Mouse (Mus musculus) CH12.LX (cell line): Measurements from ENCODE around the gene Syn1. TPM values are rescaled to one million over a fixed set of nuclear protein-coding genes. Genes with fewer than 3 reads are reported as not detected.
A peak's percentile ranks its signal among the peaks of the same experiment; 100 is the strongest.

ENCODE experiments used
- DNase-seq: peaks from one replicate; pipeline ENCODE4 v3.0.0-alpha.2; 2013; ENCODE audit errors: extremely low read depth
- H3K27ac ChIP-seq: 2 replicates; pipeline ENCODE4 v1.5.1; 2012; ENCODE audit warnings: low read depth, mild to moderate bottlenecking, control low read depth, moderate library complexity; ENCODE audit not compliant: insufficient read depth
- H3K27me3 ChIP-seq: replicated peaks from 2 replicates; pipeline ENCODE3; 2012; ENCODE audit warnings: inconsistent platforms
- H3K36me3 ChIP-seq, 2 experiments: replicated peaks in 1 of 2; 2 replicates each; pipeline versions ENCODE3 to v1.6.1; 2012; ENCODE audit warnings: inconsistent platforms in 1 of 2, low read length in 1 of 2, mild to moderate bottlenecking in 1 of 2, mixed read lengths in 1 of 2, moderate library complexity in 1 of 2; ENCODE audit not compliant: control insufficient read depth in 1 of 2, insufficient read depth in 1 of 2
- H3K4me1 ChIP-seq, 2 experiments: 2 replicates each; pipeline ENCODE4 v1.6.1; 2012; ENCODE audit warnings: inconsistent platforms in 1 of 2, moderate library complexity in 1 of 2; ENCODE audit not compliant: insufficient read depth in 2 of 2, control insufficient read depth in 1 of 2
- H3K4me2 ChIP-seq: 2 replicates; pipeline ENCODE4 v1.6.1; 2012; ENCODE audit warnings: low read depth, mild to moderate bottlenecking, control low read depth; ENCODE audit not compliant: poor library complexity, insufficient read depth, severe bottlenecking
- H3K4me3 ChIP-seq, 3 experiments: fragments of 150-350 bp in 1 of 3; sonication (generic) in 1 of 3; replicated peaks in 1 of 3; 2 replicates each; pipeline versions ENCODE3 to v1.5.1; 2011 to 2012; ENCODE audit warnings: low read depth in 2 of 3, low read length in 2 of 3, mild to moderate bottlenecking in 2 of 3, moderate library complexity in 2 of 3, control low read depth in 1 of 3, improper control_type of control experiment in 1 of 3, inconsistent platforms in 1 of 3, mixed read lengths in 1 of 3; ENCODE audit not compliant: poor library complexity in 1 of 3
- H3K79me2 ChIP-seq: replicated peaks from 2 replicates; pipeline ENCODE4 v1.6.1; 2012; ENCODE audit warnings: mild to moderate bottlenecking, moderate library complexity; ENCODE audit not compliant: control insufficient read depth, poor library complexity, insufficient read depth, severe bottlenecking; ENCODE audit errors: extremely low read depth
- H3K9ac ChIP-seq: 2 replicates; pipeline ENCODE4 v1.6.1; 2012; ENCODE audit warnings: low read depth, mild to moderate bottlenecking, control low read depth, moderate library complexity; ENCODE audit not compliant: insufficient read depth
- H3K9me3 ChIP-seq: replicated peaks from 2 replicates; pipeline ENCODE3; 2012; ENCODE audit warnings: low read length, inconsistent platforms, mixed read lengths
- BHLHE40 ChIP-seq: IDR thresholded peaks from 2 replicates; pipeline ENCODE4 v1.6.1; 2011; ENCODE audit warnings: mild to moderate bottlenecking, low read depth, low read length, improper control_type of control experiment
- CHD2 ChIP-seq: IDR thresholded peaks from 2 replicates; pipeline ENCODE4 v1.6.1; 2011; ENCODE audit warnings: low read length, improper control_type of control experiment
- ELF1 ChIP-seq: IDR thresholded peaks from 2 replicates; pipeline ENCODE4 v1.6.1; 2014; ENCODE audit warnings: low read depth, mild to moderate bottlenecking, inconsistent platforms, low read length, improper control_type of control experiment
- EP300 ChIP-seq: IDR thresholded peaks from 2 replicates; pipeline ENCODE4 v1.6.1; 2011; ENCODE audit warnings: low read length, improper control_type of control experiment
- ETS1 ChIP-seq: conservative IDR thresholded peaks from 2 replicates; pipeline ENCODE4 v1.6.1; 2012; ENCODE audit warnings: low read depth, mild to moderate bottlenecking, inconsistent platforms, low read length, improper control_type of control experiment, moderate library complexity
- HCFC1 ChIP-seq: IDR thresholded peaks from 2 replicates; pipeline ENCODE4 v1.6.1; 2012; ENCODE audit warnings: low read depth, mild to moderate bottlenecking, inconsistent platforms, low read length, improper control_type of control experiment
- IRF4 ChIP-seq: IDR thresholded peaks from 2 replicates; pipeline ENCODE4 v1.6.1; 2014; ENCODE audit warnings: low read depth, mild to moderate bottlenecking, inconsistent platforms, low read length, improper control_type of control experiment
- JUN ChIP-seq: IDR thresholded peaks from 2 replicates; pipeline ENCODE4 v1.6.1; 2011; ENCODE audit warnings: low read depth, mild to moderate bottlenecking, low read length, improper control_type of control experiment, moderate library complexity; ENCODE audit not compliant: insufficient read depth
- JUND ChIP-seq: conservative IDR thresholded peaks from 2 replicates; pipeline ENCODE4 v1.6.1; 2011; ENCODE audit warnings: low read depth, low read length, improper control_type of control experiment
- MAFK ChIP-seq: IDR thresholded peaks from 2 replicates; pipeline ENCODE4 v1.6.1; 2011; ENCODE audit warnings: low read length, improper control_type of control experiment; ENCODE audit not compliant: insufficient replicate concordance
- MAX ChIP-seq: IDR thresholded peaks from 2 replicates; pipeline ENCODE4 v1.6.1; 2011; ENCODE audit warnings: low read length, improper control_type of control experiment
- MEF2A ChIP-seq: IDR thresholded peaks from 2 replicates; pipeline ENCODE4 v1.6.1; 2014; ENCODE audit warnings: low read depth, mild to moderate bottlenecking, inconsistent platforms, low read length, improper control_type of control experiment, borderline replicate concordance
- MXI1 ChIP-seq: IDR thresholded peaks from 2 replicates; pipeline ENCODE4 v1.6.1; 2011; ENCODE audit warnings: mild to moderate bottlenecking, low read depth, low read length, improper control_type of control experiment
- MYC ChIP-seq: IDR thresholded peaks from 2 replicates; pipeline ENCODE4 v1.6.1; 2011; ENCODE audit warnings: low read depth, mild to moderate bottlenecking, improper control_type of control experiment, low read length
- POLR2A ChIP-seq: IDR thresholded peaks from 2 replicates; pipeline ENCODE4 v1.6.1; 2011; ENCODE audit warnings: low read depth, mild to moderate bottlenecking, improper control_type of control experiment, low read length
- RCOR1 ChIP-seq: conservative IDR thresholded peaks from 2 replicates; pipeline ENCODE4 v1.6.1; 2012; ENCODE audit warnings: low read depth, mild to moderate bottlenecking, inconsistent platforms, low read length, improper control_type of control experiment
- SIN3A ChIP-seq: IDR thresholded peaks from 2 replicates; pipeline ENCODE4 v1.6.1; 2012; ENCODE audit warnings: low read length, improper control_type of control experiment, inconsistent platforms
- TCF12 ChIP-seq: IDR thresholded peaks from 2 replicates; pipeline ENCODE4 v1.6.1; 2014; ENCODE audit warnings: low read depth, mild to moderate bottlenecking, inconsistent platforms, low read length, improper control_type of control experiment
- USF1 ChIP-seq: IDR thresholded peaks from 2 replicates; pipeline ENCODE4 v1.6.1; 2014; ENCODE audit warnings: low read depth, mild to moderate bottlenecking, inconsistent platforms, low read length, improper control_type of control experiment
- USF2 ChIP-seq: conservative IDR thresholded peaks from 2 replicates; pipeline ENCODE4 v1.6.1; 2011; ENCODE audit warnings: low read depth, low read length, improper control_type of control experiment
- ZC3H11A ChIP-seq: IDR thresholded peaks from 2 replicates; pipeline ENCODE4 v1.6.1; 2012; ENCODE audit warnings: low read depth, mild to moderate bottlenecking, inconsistent platforms, low read length, improper control_type of control experiment
- dilution Hi-C: fragments of 300-500 bp; cut with MboI; formaldehyde crosslinking; loops from 2 replicates; pipeline ENCODE4 v1.14.3; 2020; ENCODE audit warnings: low sequenced_read_pairs; ENCODE audit not compliant: extremely low pct_unique_long_range_greater_than_20kb, extremely low pct_ligation_motif_present
- in situ Hi-C: fragments of 300-500 bp; cut with MboI; formaldehyde crosslinking; loops from 3 replicates; pipeline ENCODE4 v1.14.3; 2019; ENCODE audit warnings: low sequenced_read_pairs, low pct_ligation_motif_present, low pct_unique_long_range_greater_than_20kb, mixed read lengths
- polyA plus RNA-seq: library from polyadenylated mRNA; unstranded; fragments of >175 nt; gene quantifications from 2 replicates; pipeline ENCODE4 v1.2.1, GENCODE M21; 2012; ENCODE audit warnings: low read depth; ENCODE audit not compliant: insufficient read length
- total RNA-seq, 2 experiments: library from RNA; depleted of rRNA; stranded (reverse); fragments of 300-350 nt in 1 of 2; fragments of >200 nt in 1 of 2; gene quantifications; 2 replicates each; pipeline ENCODE4 v1.2.3; 2012 to 2014

The Syn1 gene
- total and polyA plus RNA-seq, 3 experiments = 0.08 to 0.51 (median 0.38) TPM

GRCm38 (mm10) chrX:20819204-20819628 is 101.6 kb downstream of the Syn1 start (continued):
- no peak for TF ChIP-seq JUND

DNA sequence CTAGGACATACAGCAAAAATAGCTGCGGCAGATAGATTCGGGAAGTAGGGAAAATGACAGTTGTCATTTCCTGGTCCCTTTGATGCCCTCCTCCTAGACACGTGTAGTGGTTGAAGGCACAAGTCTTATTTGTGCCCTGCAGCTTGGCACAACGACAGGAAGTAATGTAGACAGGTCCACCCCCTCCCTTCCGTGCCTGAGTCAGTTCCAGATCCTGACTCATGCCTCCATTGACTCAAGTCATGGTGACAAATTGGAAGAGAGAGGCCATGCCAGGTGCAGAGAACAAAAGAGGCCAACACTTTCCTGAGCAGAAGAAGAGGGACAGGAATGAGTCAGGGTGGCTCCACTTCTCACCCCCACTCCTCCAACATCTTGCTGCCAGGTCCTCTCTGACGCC is 103.8 kb downstream of the Syn1 start:
- Histone ChIP-seq H3K9ac (no peak overlapping the region), H3K79me2 (no peaks in the 10 kb centered on the region), H3K4me3 (no peak overlapping the region), H3K36me3 (no peaks in the 10 kb centered on the region), H3K4me1 (peaks cover 2 to 13% of the 10 kb centered on the region in 2 experiments; a peak in 2 of 4 replicates), H3K27me3 (no peaks in the 10 kb centered on the region), H3K4me2 (peak overlapping the region; percentile 24; the same call in 1 of the 2 replicates), H3K27ac (peak overlapping the region; percentile 80), H3K9me3 (no peaks in the 10 kb centered on the region)
- TF ChIP-seq MAX (peak; percentile 68; the same call in 1 of the 2 replicates), MYC (0 out of 2 replicates have a peak, but pooled peaks have one; percentile 47), ZC3H11A (no peak), IRF4 (peak; percentile 86), MEF2A (peak; percentile 52; the same call in 1 of the 2 replicates), USF2 (no peak), POLR2A (no peak; the same call in 1 of the 2 replicates), MAFK (peak; percentile 69; the same call in 1 of the 2 replicates), EP300 (peak; percentile 76), HCFC1 (no peak), USF1 (no peak), BHLHE40 (peak; percentile 93), TCF12 (peak; percentile 81), CHD2 (peak; percentile 60), ELF1 (peak; percentile 44; the same call in 1 of the 2 replicates), RCOR1 (peak; percentile 56; the same call in 1 of the 2 replicates), JUN (peak; percentile 45; the same call in 1 of the 2 replicates), MXI1 (peak; percentile 65), SIN3A (no peak), ETS1 (peak; percentile 69)
- peak; percentile 74 for DNase-seq
- in situ Hi-C loops = no loop called here
- dilution Hi-C loops = no loop called here

Other genes with a start within 250 kb of the Syn1 start
- 17.4 and 18.5 TPM in 2 replicates for gene Cdk16, start 233.1 kb downstream of the Syn1 start, total RNA-seq (2012; rRNA removed)
- gene Cdk16, start 233.1 kb downstream of the Syn1 start, total RNA-seq (2014; rRNA removed) = 10.1 and 11.1 TPM in 2 replicates
- 21.3 and 27.0 TPM in 2 replicates for gene Cdk16, start 233.1 kb downstream of the Syn1 start, polyA plus RNA-seq
- gene Usp11, start 217.1 kb downstream of the Syn1 start, total RNA-seq (2012; rRNA removed) = 6.2 and 11.2 TPM in 2 replicates
- gene Usp11, start 217.1 kb downstream of the Syn1 start, total RNA-seq (2014; rRNA removed) = 4.0 and 4.9 TPM in 2 replicates
- gene Usp11, start 217.1 kb downstream of the Syn1 start, polyA plus RNA-seq = 5.3 and 6.3 TPM in 2 replicates
- gene Araf, start 123.2 kb downstream of the Syn1 start, total RNA-seq (2012; rRNA removed) = 60.6 and 63.8 TPM in 2 replicates
- gene Araf, start 123.2 kb downstream of the Syn1 start, total RNA-seq (2014; rRNA removed) = 52.8 and 55.9 TPM in 2 replicates
- 72.2 and 79.7 TPM in 2 replicates for gene Araf, start 123.2 kb downstream of the Syn1 start, polyA plus RNA-seq
- 0.13 TPM in 1 of 2 replicates, not detected in the other for gene Timp1, start 50.8 kb downstream of the Syn1 start, total RNA-seq (2012; rRNA removed)
- not detected in 2 replicates for gene Timp1, start 50.8 kb downstream of the Syn1 start, total RNA-seq (2014; rRNA removed)
- gene Timp1, start 50.8 kb downstream of the Syn1 start, polyA plus RNA-seq = 0.36 and 0.49 TPM in 2 replicates
- gene Cfp, start 10.6 kb upstream of the Syn1 start, total RNA-seq (2012; rRNA removed) = 26.1 and 30.0 TPM in 2 replicates
- 23.0 and 24.2 TPM in 2 replicates for gene Cfp, start 10.6 kb upstream of the Syn1 start, total RNA-seq (2014; rRNA removed)
- gene Cfp, start 10.6 kb upstream of the Syn1 start, polyA plus RNA-seq = 58.2 and 66.9 TPM in 2 replicates
- 4.7 and 4.8 TPM in 2 replicates for gene Elk1, start 29.6 kb upstream of the Syn1 start, total RNA-seq (2012; rRNA removed)
- gene Elk1, start 29.6 kb upstream of the Syn1 start, total RNA-seq (2014; rRNA removed) = 3.5 and 4.0 TPM in 2 replicates
- gene Elk1, start 29.6 kb upstream of the Syn1 start, polyA plus RNA-seq = 7.6 and 8.3 TPM in 2 replicates
- gene Uxt, start 41.0 kb upstream of the Syn1 start, total RNA-seq (2012; rRNA removed) = 38.8 and 44.5 TPM in 2 replicates
- 39.4 and 40.1 TPM in 2 replicates for gene Uxt, start 41.0 kb upstream of the Syn1 start, total RNA-seq (2014; rRNA removed)
- gene Uxt, start 41.0 kb upstream of the Syn1 start, polyA plus RNA-seq = 39.2 and 42.3 TPM in 2 replicates
- gene Zfp182, start 141.3 kb upstream of the Syn1 start, total RNA-seq (2012; rRNA removed) = 2.2 and 2.6 TPM in 2 replicates
- 7.3 and 9.9 TPM in 2 replicates for gene Zfp182, start 141.3 kb upstream of the Syn1 start, total RNA-seq (2014; rRNA removed)
- 4.1 and 4.5 TPM in 2 replicates for gene Zfp182, start 141.3 kb upstream of the Syn1 start, polyA plus RNA-seq
- not detected in 2 replicates for gene Spaca5, start 147.4 kb upstream of the Syn1 start, total RNA-seq (2012; rRNA removed)
- not detected in 2 replicates for gene Spaca5, start 147.4 kb upstream of the Syn1 start, total RNA-seq (2014; rRNA removed)
- not detected in 2 replicates for gene Spaca5, start 147.4 kb upstream of the Syn1 start, polyA plus RNA-seq
- gene Zfp300, start 168.5 kb upstream of the Syn1 start, total RNA-seq (2012; rRNA removed) = 0.46 and 0.51 TPM in 2 replicates
- 0.46 and 1.1 TPM in 2 replicates for gene Zfp300, start 168.5 kb upstream of the Syn1 start, total RNA-seq (2014; rRNA removed)
- 0.30 and 0.46 TPM in 2 replicates for gene Zfp300, start 168.5 kb upstream of the Syn1 start, polyA plus RNA-seq
- gene Ssxa1, start 194.8 kb upstream of the Syn1 start, total RNA-seq (2012; rRNA removed) = not detected in 2 replicates
- gene Ssxa1, start 194.8 kb upstream of the Syn1 start, total RNA-seq (2014; rRNA removed) = not detected in 2 replicates
- gene Ssxa1, start 194.8 kb upstream of the Syn1 start, polyA plus RNA-seq = not detected in 2 replicates